Mouse (Mus musculus): ENCODE results near the gene Gm5148. TPM values are rescaled to one million over a fixed set of nuclear protein-coding genes. Genes with fewer than 3 reads are reported as not detected.

Gm5148 gene
- 1 to 10 TPM; 3.2 to 3.9 TPM for total RNA-seq (2021)
- long read RNA-seq, experiment 1 = 0 reads
- long read RNA-seq, experiment 2, partial matches to known transcripts = 0 of 2 reads
- long read RNA-seq, experiment 2, other reads (novel, unspliced or antisense) = 1 of 2 reads

- DNase-seq (ENCODE audit: low spot score in 2 of 2) = peak; percentile 39 to 45
These were observed at the start of gene Gm5148 for GRCm38 (mm10) chr3:37724171-37724804. Gene Gm5148 (minus strand): TSS chr3:37724490.

- no peak for DNase-seq (ENCODE audit: low spot score in 2 of 2)
These were observed 46.7 kb upstream of the Gm5148 start for GRCm38 (mm10) chr3:37770951-37771350.

GRCm38 (mm10) chr3:37769268-37769756 lies 45.0 kb upstream of the Gm5148 start:
- peak; percentile 58 to 70 for DNase-seq (ENCODE audit: low spot score in 2 of 2)

- no peak for DNase-seq (ENCODE audit: low spot score in 2 of 2)
These were observed 43.1 kb upstream of the Gm5148 start for GRCm38 (mm10) chr3:37767147-37768015.

GRCm38 (mm10) chr3:37766628-37767027 lies 42.3 kb upstream of the Gm5148 start:
- DNase-seq (ENCODE audit: low spot score in 2 of 2) = no peak

GRCm38 (mm10) chr3:37765971-37766370 lies 41.7 kb upstream of the Gm5148 start:
- DNase-seq (ENCODE audit: low spot score in 2 of 2) = no peak

GRCm38 (mm10) chr3:37765275-37765674 lies 41.0 kb upstream of the Gm5148 start:
- no peak for DNase-seq (ENCODE audit: low spot score in 2 of 2)

- no peak for DNase-seq (ENCODE audit: low spot score in 2 of 2)
These were observed 38.0 kb upstream of the Gm5148 start for GRCm38 (mm10) chr3:37762303-37762702.

- DNase-seq (ENCODE audit: low spot score in 2 of 2) = no peak
These were observed 37.5 kb upstream of the Gm5148 start for GRCm38 (mm10) chr3:37761741-37762140.

GRCm38 (mm10) chr3:37760866-37761265 lies 36.6 kb upstream of the Gm5148 start:
- DNase-seq (ENCODE audit: low spot score in 2 of 2) = no peak

- no peak for DNase-seq (ENCODE audit: low spot score in 2 of 2)
These were observed 34.5 kb upstream of the Gm5148 start for GRCm38 (mm10) chr3:37758611-37759322.

- DNase-seq (ENCODE audit: low spot score in 2 of 2) = no peak
These were observed 33.8 kb upstream of the Gm5148 start for GRCm38 (mm10) chr3:37758124-37758523.

- DNase-seq (ENCODE audit: low spot score in 2 of 2) = no peak
These were observed 33.3 kb upstream of the Gm5148 start for GRCm38 (mm10) chr3:37757613-37758012.

- DNase-seq (ENCODE audit: low spot score in 2 of 2) = no peak
These were observed 31.7 kb upstream of the Gm5148 start for GRCm38 (mm10) chr3:37756005-37756404.

GRCm38 (mm10) chr3:37754639-37755038 lies 30.3 kb upstream of the Gm5148 start:
- no peak for DNase-seq (ENCODE audit: low spot score in 2 of 2)

GRCm38 (mm10) chr3:37753148-37753547 lies 28.9 kb upstream of the Gm5148 start:
- no peak for DNase-seq (ENCODE audit: low spot score in 2 of 2)

GRCm38 (mm10) chr3:37748002-37748733 lies 23.9 kb upstream of the Gm5148 start:
- DNase-seq (ENCODE audit: low spot score in 2 of 2) = no peak

- no peak for DNase-seq (ENCODE audit: low spot score in 2 of 2)
These were observed 23.1 kb upstream of the Gm5148 start for GRCm38 (mm10) chr3:37747258-37748001.

GRCm38 (mm10) chr3:37744050-37744449 lies 19.8 kb upstream of the Gm5148 start:
- DNase-seq (ENCODE audit: low spot score in 2 of 2) = no peak

- DNase-seq (ENCODE audit: low spot score in 2 of 2) = no peak
These were observed 15.7 kb upstream of the Gm5148 start for GRCm38 (mm10) chr3:37739996-37740395.

All from left cerebral cortex, adult 18-20 months (tissue).